Mouse (Mus musculus) limb, embryonic 14.5 days (tissue): ENCODE measurements around the gene Lrp11. TPM values are rescaled to one million over a fixed set of nuclear protein-coding genes. Genes with fewer than 3 reads are reported as not detected.
"Not testable (repeated sequence)": the region's sequence is repeated elsewhere in the genome, so short reads cannot be mapped to it uniquely, and the experiment has no call there.

Experiments
- ATAC-seq: fragments of 200-750 bp; cut with Nextera tagmentation; 2 replicates; pipeline ENCODE4 v1.8.0; 2017; ENCODE audit warnings: low read depth, moderate number of reproducible peaks, moderate TSS enrichment; ENCODE audit not compliant: low FRiP score
- DNase-seq: peaks from one replicate; pipeline ENCODE4 v3.0.0-alpha.2; 2015; ENCODE audit warnings: low spot score
- H3K27ac ChIP-seq: fragments of 300-500 bp; sonication (generic); replicated peaks from 2 replicates; pipeline ENCODE4 v1.5.1; 2014; ENCODE audit warnings: low read depth, mild to moderate bottlenecking, low read length, moderate library complexity, mixed read lengths
- H3K27me3 ChIP-seq: fragments of 300-500 bp; sonication (generic); 2 replicates; pipeline ENCODE4 v1.6.1; 2014; ENCODE audit warnings: low read length, mixed read lengths; ENCODE audit not compliant: control insufficient read depth, insufficient read depth
- H3K36me3 ChIP-seq: fragments of 300-500 bp; sonication (generic); 2 replicates; pipeline ENCODE4 v1.6.1; 2014; ENCODE audit warnings: mild to moderate bottlenecking, low read length, moderate library complexity, mixed read lengths; ENCODE audit not compliant: control insufficient read depth, insufficient read depth
- H3K4me1 ChIP-seq: fragments of 300-500 bp; sonication (generic); 2 replicates; pipeline ENCODE4 v1.6.1; 2014; ENCODE audit warnings: antibody characterized with exemption, low read length, mixed read lengths; ENCODE audit not compliant: control insufficient read depth, insufficient read depth
- H3K4me2 ChIP-seq: fragments of 300-500 bp; sonication (generic); replicated peaks from 2 replicates; pipeline ENCODE4 v1.6.1; 2014; ENCODE audit warnings: low read depth, mild to moderate bottlenecking, low read length, moderate library complexity; ENCODE audit not compliant: severe bottlenecking
- H3K4me3 ChIP-seq: fragments of 300-500 bp; sonication (generic); replicated peaks from 2 replicates; pipeline ENCODE4 v1.5.1; 2014; ENCODE audit warnings: low read length
- H3K9ac ChIP-seq: fragments of 300-500 bp; sonication (generic); 2 replicates; pipeline ENCODE4 v1.6.1; 2014; ENCODE audit warnings: mild to moderate bottlenecking, low read depth, low read length, moderate library complexity; ENCODE audit not compliant: severe bottlenecking
- H3K9me3 ChIP-seq: fragments of 300-500 bp; sonication (generic); 2 replicates; pipeline ENCODE4 v1.6.1; 2016; ENCODE audit warnings: low read length; ENCODE audit not compliant: control insufficient read depth
- POLR2A ChIP-seq: fragments of 200-500 bp; IDR thresholded peaks from 2 replicates; pipeline ENCODE4 v1.8.0; 2012; ENCODE audit warnings: inconsistent platforms, mild to moderate bottlenecking, moderate library complexity, borderline replicate concordance; ENCODE audit not compliant: insufficient read depth, insufficient read length; ENCODE audit errors: extremely low read depth
- WGBS: fragments of 180-500 bp; shearing (Covaris S2); extraction: QIAGEN DNeasy Blood & Tissue Kit; methylation state at CpG from one replicate; pipeline ENCODE4 v1.1.7; 2014; 5-methylcytosine and 5-hydroxymethylcytosine counted together
- polyA plus RNA-seq, 2 experiments: library from polyadenylated mRNA; depleted of rRNA in 1 of 2; stranded (reverse) in 1 of 2; unstranded in 1 of 2; fragments of >200 nt; fragmentation: Nextera tagmentation in 1 of 2; extraction: Ambion mirVana in 1 of 2; gene quantifications; 2 replicates each; pipeline versions ENCODE4 v1.2.1 to v1.2.3; 2012 to 2014

The Lrp11 gene
- polyA plus RNA-seq, 2 experiments = 1.3 to 1.8 TPM

- Histone ChIP-seq H3K4me3 (no peak overlapping the region), H3K27ac (no peak overlapping the region), H3K36me3 (no peaks in the 10 kb centered on the region), H3K4me2 (no peak overlapping the region), H3K27me3 (no peaks in the 10 kb centered on the region), H3K4me1 (no peaks in the 10 kb centered on the region), H3K9ac (no peak overlapping the region), H3K9me3 (peaks cover 4% of the 10 kb centered on the region; the same call in 1 of the 2 replicates)
- WGBS = 86% methylated on average over 8 of the region's 8 CpGs
- DNase-seq (no peak), ATAC-seq (no peak)
- TF ChIP-seq POLR2A = no peak
Measured at GRCm38 (mm10) chr10:7614834-7615233, 25.2 kb downstream of the Lrp11 start.

- not testable (repeated sequence) for ATAC-seq, H3K4me1 ChIP-seq, H3K36me3 ChIP-seq, H3K4me2 ChIP-seq, H3K9me3 ChIP-seq, DNase-seq, H3K9ac ChIP-seq, H3K4me3 ChIP-seq, H3K27ac ChIP-seq, H3K27me3 ChIP-seq
- 86% methylated on average over 9 of the region's 11 CpGs for WGBS
Measured at GRCm38 (mm10) chr10:7617146-7617545, 27.5 kb downstream of the Lrp11 start.

- H3K4me1 ChIP-seq, H3K4me3 ChIP-seq, H3K9ac ChIP-seq, H3K4me2 ChIP-seq, H3K27me3 ChIP-seq, H3K27ac ChIP-seq, H3K36me3 ChIP-seq, DNase-seq, H3K9me3 ChIP-seq, ATAC-seq: not testable (repeated sequence)
- WGBS = 56% methylated on average over 3 of the region's 3 CpGs
Measured at GRCm38 (mm10) chr10:7617556-7617955, 28.0 kb downstream of the Lrp11 start.

- TF ChIP-seq POLR2A = no peak
- H3K27ac ChIP-seq = no peak overlapping the region
- H3K27me3 ChIP-seq = no peaks in the 10 kb centered on the region
- DNase-seq (no peak), ATAC-seq (no peak)
- H3K4me3 ChIP-seq = no peak overlapping the region
- H3K4me1 ChIP-seq = no peaks in the 10 kb centered on the region
- H3K9me3 ChIP-seq = peaks cover 1% of the 10 kb centered on the region; the same call in 1 of the 2 replicates
- H3K4me2 ChIP-seq = no peak overlapping the region
- H3K36me3 ChIP-seq = no peaks in the 10 kb centered on the region
- 90% methylated on average over 5 of the region's 5 CpGs for WGBS
- no peak overlapping the region for H3K9ac ChIP-seq
Measured at GRCm38 (mm10) chr10:7619821-7620241, 30.2 kb downstream of the Lrp11 start.

GRCm38 (mm10) chr10:7620723-7621122, 31.1 kb downstream of the Lrp11 start:
- no peak for DNase-seq
- no peaks in the 10 kb centered on the region for H3K36me3 ChIP-seq
- H3K4me2 ChIP-seq = no peak overlapping the region
- no peaks in the 10 kb centered on the region for H3K27me3 ChIP-seq
- H3K4me1 ChIP-seq = no peaks in the 10 kb centered on the region
- 71% methylated on average over 5 of the region's 5 CpGs for WGBS
- ATAC-seq = no peak
- no peak for TF ChIP-seq POLR2A
- H3K9ac ChIP-seq = no peak overlapping the region
- no peak overlapping the region for H3K4me3 ChIP-seq
- no peak overlapping the region for H3K27ac ChIP-seq
- H3K9me3 ChIP-seq = no peaks in the 10 kb centered on the region

- no peak for DNase-seq
- Histone ChIP-seq H3K9ac (no peak overlapping the region), H3K27ac (no peak overlapping the region), H3K4me3 (no peak overlapping the region), H3K4me2 (no peak overlapping the region), H3K9me3 (no peaks in the 10 kb centered on the region), H3K27me3 (no peaks in the 10 kb centered on the region), H3K4me1 (no peaks in the 10 kb centered on the region), H3K36me3 (no peaks in the 10 kb centered on the region)
- no peak for ATAC-seq
- no peak for TF ChIP-seq POLR2A
- 98% methylated on average over 3 of the region's 3 CpGs for WGBS
Measured at GRCm38 (mm10) chr10:7622378-7622777, 32.8 kb downstream of the Lrp11 start.
